Mouse (Mus musculus) liver, embryonic 14.5 days (tissue): ENCODE data around the gene Cela2a. TPM values are rescaled to one million over a fixed set of nuclear protein-coding genes. Genes with fewer than 3 reads are reported as not detected.

ENCODE experiments used
- ATAC-seq: fragments of 200-750 bp; cut with Nextera tagmentation; 2 replicates; pipeline ENCODE4 v1.8.0; 2017; ENCODE audit warnings: moderate number of reproducible peaks, mild to moderate bottlenecking, moderate library complexity; ENCODE audit not compliant: insufficient read depth
- DNase-seq, 3 experiments: peaks; one replicate each; pipeline ENCODE4 v3.0.0-alpha.2; 2012 to 2013; ENCODE audit warnings: low read depth in 3 of 3, low spot score in 3 of 3
- H3K27ac ChIP-seq: fragments of 300-500 bp; sonication (generic); 2 replicates; pipeline ENCODE4 v1.5.1; 2014; ENCODE audit warnings: moderate library complexity, mild to moderate bottlenecking, control low read depth, inconsistent platforms
- H3K27me3 ChIP-seq: fragments of 300-500 bp; sonication (generic); 2 replicates; pipeline ENCODE4 v1.6.1; 2014; ENCODE audit warnings: mild to moderate bottlenecking, low read length, moderate library complexity; ENCODE audit not compliant: control insufficient read depth, insufficient read depth
- H3K36me3 ChIP-seq: fragments of 300-500 bp; sonication (generic); replicated peaks from 2 replicates; pipeline ENCODE4 v1.6.1; 2014; ENCODE audit warnings: low read depth; ENCODE audit not compliant: control insufficient read depth, insufficient read depth
- H3K4me1 ChIP-seq, 2 experiments: fragments of 200-500 bp in 1 of 2; fragments of 300-500 bp in 1 of 2; sonication (generic) in 1 of 2; replicated peaks; 2 replicates each; pipeline ENCODE4 v1.6.1; 2012 to 2014; ENCODE audit warnings: antibody characterized with exemption in 1 of 2, inconsistent platforms in 1 of 2, low read length in 1 of 2; ENCODE audit not compliant: control insufficient read depth in 2 of 2, insufficient read depth in 2 of 2
- H3K4me2 ChIP-seq: fragments of 300-500 bp; sonication (generic); 2 replicates; pipeline ENCODE4 v1.6.1; 2014; ENCODE audit warnings: low read depth, mild to moderate bottlenecking, control low read depth, moderate library complexity
- H3K4me3 ChIP-seq, 2 experiments: fragments of 200-500 bp in 1 of 2; fragments of 300-500 bp in 1 of 2; sonication (generic) in 1 of 2; 2 replicates each; pipeline ENCODE4 v1.5.1; 2012 to 2014; ENCODE audit warnings: low read depth in 2 of 2, low read length in 2 of 2, mild to moderate bottlenecking in 2 of 2, control low read depth in 1 of 2, inconsistent platforms in 1 of 2, moderate library complexity in 1 of 2; ENCODE audit not compliant: insufficient read depth in 1 of 2
- H3K9ac ChIP-seq: fragments of 300-500 bp; sonication (generic); replicated peaks from 2 replicates; pipeline ENCODE4 v1.6.1; 2014; ENCODE audit warnings: mild to moderate bottlenecking, control low read depth, moderate library complexity
- H3K9me3 ChIP-seq: fragments of 300-500 bp; sonication (generic); 2 replicates; pipeline ENCODE4 v1.6.1; 2016; ENCODE audit warnings: low read length, mixed read lengths; ENCODE audit not compliant: control insufficient read depth
- CTCF ChIP-seq: IDR thresholded peaks from 2 replicates; pipeline ENCODE4 v1.5.1; 2016; ENCODE audit warnings: antibody characterized with exemption, low read depth, control low read depth
- EP300 ChIP-seq: IDR thresholded peaks from 2 replicates; pipeline ENCODE4 v1.6.1; 2016; ENCODE audit warnings: antibody characterized with exemption, low read depth
- WGBS: fragments of 180-500 bp; shearing (Covaris S2); extraction: QIAGEN DNeasy Blood & Tissue Kit; methylation state at CpG from one replicate; pipeline ENCODE4 v1.1.7; 2014; ENCODE audit not compliant: insufficient replicate concordance; 5-methylcytosine and 5-hydroxymethylcytosine counted together
- polyA plus RNA-seq, 2 experiments: library from polyadenylated mRNA; depleted of rRNA in 1 of 2; stranded (reverse) in 1 of 2; unstranded in 1 of 2; fragments of >200 nt; fragmentation: Nextera tagmentation in 1 of 2; extraction: Ambion mirVana in 1 of 2; gene quantifications; 2 replicates each; pipeline versions ENCODE4 v1.2.1 to v1.2.3; 2012 to 2014

The Cela2a gene
- polyA plus RNA-seq (2012; rRNA removed) (not detected in 2 replicates), polyA plus RNA-seq (2014; fragmentation: Nextera tagmentation; extraction: Ambion mirVana) (not detected in 2 replicates)

GRCm38 (mm10) chr4:141826060-141826459 lies at the start of gene Cela2a:
TSS of gene Cela2a (minus strand) at chr4:141826160.
- no peaks in the 10 kb centered on the region for H3K36me3 ChIP-seq
- H3K27ac ChIP-seq = no peak within 1 kb of the TSS
- peaks cover 0 to 5% of the 10 kb centered on the region in 2 experiments; a peak in 1 of 4 replicates for H3K4me1 ChIP-seq
- TF ChIP-seq EP300 (no peak), CTCF (no peak)
- WGBS = 37% methylated on average over 5 of the region's 5 CpGs
- H3K4me2 ChIP-seq = no peak within 1 kb of the TSS
- no peaks in the 10 kb centered on the region for H3K9me3 ChIP-seq
- H3K27me3 ChIP-seq = no peaks in the 10 kb centered on the region
- H3K9ac ChIP-seq = no peak within 1 kb of the TSS
- no peak for DNase-seq
- H3K4me3 ChIP-seq = no peak within 1 kb of the TSS
- ATAC-seq = no peak

GRCm38 (mm10) chr4:141875481-141876108 lies 49.6 kb upstream of the Cela2a start:
- Histone ChIP-seq H3K27me3 (no peaks in the 10 kb centered on the region; the same call in none of the 2 replicates), H3K4me1 (peaks cover 33 to 47% of the 10 kb centered on the region in 2 experiments), H3K9ac (peak overlapping the region; percentile 15), H3K4me3 (peak overlapping the region; percentile 75 to 76), H3K27ac (peak overlapping the region; percentile 18; the same call in 1 of the 2 replicates), H3K36me3 (peaks cover 2% of the 10 kb centered on the region), H3K4me2 (peak overlapping the region; percentile 87), H3K9me3 (no peaks in the 10 kb centered on the region)
- WGBS = 9% methylated on average over 8 of the region's 8 CpGs
- TF ChIP-seq CTCF (no peak), EP300 (no peak)
- DNase-seq (no peak), ATAC-seq (0 out of 2 replicates have a peak, but pooled peaks have one; percentile 0)

GRCm38 (mm10) chr4:141874601-141875460 lies 48.9 kb upstream of the Cela2a start, which contains the start of gene Efhd2:
TSS of gene Efhd2 (minus strand) at chr4:141874920.
- peak; percentile 80 for TF ChIP-seq EP300
- TF ChIP-seq CTCF = peak; percentile 5
- Histone ChIP-seq H3K27me3 (no peaks in the 10 kb centered on the region; the same call in none of the 2 replicates), H3K4me3 (peak within 1 kb of the TSS; percentile 75 to 76), H3K36me3 (peaks cover 5% of the 10 kb centered on the region), H3K4me2 (peak within 1 kb of the TSS; percentile 87), H3K27ac (peak within 1 kb of the TSS; percentile 67), H3K9me3 (no peaks in the 10 kb centered on the region), H3K4me1 (peaks cover 33 to 47% of the 10 kb centered on the region in 2 experiments), H3K9ac (peak within 1 kb of the TSS; percentile 89)
- ATAC-seq (peak; percentile 90), DNase-seq (peak; percentile 89 to 97 (median 90))
- under 1% methylated on average over 72 of the region's 73 CpGs for WGBS

DNA sequence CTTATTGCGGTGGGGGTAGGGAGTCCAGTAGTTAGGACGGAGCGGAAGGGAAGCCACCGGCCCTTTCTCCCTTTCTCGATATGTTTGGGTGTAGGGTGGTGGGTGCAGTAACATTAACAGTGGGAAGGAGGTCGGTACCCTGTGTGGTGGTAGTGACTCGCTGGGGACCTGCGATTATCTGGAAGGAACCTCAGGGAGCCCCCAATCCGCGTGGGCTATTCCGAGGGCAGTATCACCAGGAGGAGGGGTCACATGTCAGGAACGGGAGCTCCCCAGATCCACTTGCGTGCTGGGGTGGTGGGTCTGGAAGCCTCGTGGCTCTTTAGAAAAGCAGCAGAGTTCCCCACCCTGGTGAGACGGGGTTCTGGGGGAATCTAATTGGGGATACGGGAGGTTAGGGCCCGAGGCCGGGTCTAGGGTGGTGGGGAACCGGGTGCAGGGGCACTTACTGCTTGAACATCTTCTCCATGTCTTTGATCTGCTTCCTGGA lies 48.2 kb upstream of the Cela2a start:
- ATAC-seq (no peak; the same call in 1 of the 2 replicates), DNase-seq (no peak)
- WGBS = 0% methylated on average over 19 of the region's 19 CpGs
- peak overlapping the region; percentile 87 for H3K4me2 ChIP-seq
- H3K4me1 ChIP-seq = peaks cover 33 to 47% of the 10 kb centered on the region in 2 experiments
- H3K9me3 ChIP-seq = no peaks in the 10 kb centered on the region
- H3K9ac ChIP-seq = peak overlapping the region; percentile 89
- peaks cover 5% of the 10 kb centered on the region for H3K36me3 ChIP-seq
- peak overlapping the region; percentile 75 to 76 for H3K4me3 ChIP-seq
- no peak for TF ChIP-seq EP300
- no peak for TF ChIP-seq CTCF
- no peaks in the 10 kb centered on the region; the same call in none of the 2 replicates for H3K27me3 ChIP-seq
- H3K27ac ChIP-seq = peak overlapping the region; percentile 67
